Mouse (Mus musculus) B cell, adult (primary cell): ENCODE measurements around the gene Tspan7. TPM values are rescaled to one million over a fixed set of nuclear protein-coding genes. Genes with fewer than 3 reads are reported as not detected.

Experiments used
- total RNA-seq: library from RNA; stranded (reverse); gene quantifications from 4 replicates; pipeline ENCODE4 v1.2.4, GENCODE M21; 2023; ENCODE audit not compliant: inconsistent age

Tspan7 gene
- total RNA-seq = 0.30 to 0.39 TPM in 2 of 4 replicates, not detected in the others

GRCm38 (mm10) chrX:10484872-10485569 is at the start of gene Tspan7:
Tspan7 (plus strand) TSS chrX:10485158.

Other genes starting within 250 kb of the Tspan7 start
- gene Otc, start 232.9 kb upstream of the Tspan7 start, total RNA-seq = not detected in 4 replicates
- gene Mid1ip1, start 229.9 kb downstream of the Tspan7 start, total RNA-seq = 18.0 to 24.4 TPM (median 21.3 TPM) in 4 replicates